Mouse (Mus musculus): ENCODE results near the gene Cdc45. TPM values are rescaled to one million over a fixed set of nuclear protein-coding genes. Genes with fewer than 3 reads are reported as not detected.

Gene Cdc45
- polyA plus RNA-seq, 1 experiment from 2014 or later: 82.9 TPM

DNA sequence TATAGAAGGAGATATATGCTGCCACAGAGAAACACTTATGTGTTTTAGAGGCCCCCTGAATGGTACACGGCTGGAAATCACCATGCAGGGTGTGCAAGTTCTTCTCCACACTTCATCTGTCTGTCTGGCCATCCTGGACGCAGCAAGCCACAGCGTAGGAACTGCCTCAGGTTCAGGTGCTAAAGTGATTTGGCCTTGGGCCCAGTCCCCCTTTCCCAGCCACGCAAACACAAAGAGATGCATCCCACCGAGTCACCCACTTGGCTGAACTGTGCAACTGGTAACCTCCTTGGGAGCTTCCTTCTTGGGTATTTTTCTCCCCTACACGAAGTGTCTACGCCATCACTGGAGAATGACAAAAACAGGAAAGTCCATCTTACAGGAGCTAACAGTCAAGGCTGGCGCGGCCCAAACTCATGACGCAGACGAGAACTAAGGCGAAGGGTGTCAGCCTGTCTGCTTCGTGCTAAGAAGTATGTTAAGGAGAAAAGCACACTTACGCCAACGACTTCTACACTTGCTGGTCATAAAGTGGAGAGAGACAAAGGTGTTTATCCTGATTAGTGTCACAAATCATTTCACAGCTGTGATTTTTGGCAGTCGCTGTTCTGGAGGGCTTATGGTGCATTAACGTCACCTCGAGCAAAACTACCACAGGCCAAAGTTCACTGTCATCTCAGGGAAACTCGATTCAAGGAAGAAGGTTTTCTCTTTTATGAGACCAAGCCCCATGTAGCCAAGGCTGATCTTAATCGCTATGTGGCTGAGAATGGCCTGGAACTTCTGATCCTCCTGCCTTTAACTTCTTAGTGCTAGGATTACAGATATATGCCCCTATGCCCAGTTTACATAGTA lies 65.3 kb downstream of the Cdc45 start:
- H3K4me1 ChIP-seq: no peaks in the 10 kb centered on the region
- H3K36me3 ChIP-seq: no peaks in the 10 kb centered on the region
- H3K4me3 ChIP-seq: no peak overlapping the region
- no peak for DNase-seq (ENCODE audit: low spot score)
- no peak overlapping the region for H3K27ac ChIP-seq
- H3K9me3 ChIP-seq (replicated peaks): no peaks in the 10 kb centered on the region
- WGBS: 82% methylated on average over 20 of the region's 20 CpGs
- no peaks in the 10 kb centered on the region for H3K27me3 ChIP-seq (ENCODE audit: low read depth, poor library complexity, severe bottlenecking)

DNA sequence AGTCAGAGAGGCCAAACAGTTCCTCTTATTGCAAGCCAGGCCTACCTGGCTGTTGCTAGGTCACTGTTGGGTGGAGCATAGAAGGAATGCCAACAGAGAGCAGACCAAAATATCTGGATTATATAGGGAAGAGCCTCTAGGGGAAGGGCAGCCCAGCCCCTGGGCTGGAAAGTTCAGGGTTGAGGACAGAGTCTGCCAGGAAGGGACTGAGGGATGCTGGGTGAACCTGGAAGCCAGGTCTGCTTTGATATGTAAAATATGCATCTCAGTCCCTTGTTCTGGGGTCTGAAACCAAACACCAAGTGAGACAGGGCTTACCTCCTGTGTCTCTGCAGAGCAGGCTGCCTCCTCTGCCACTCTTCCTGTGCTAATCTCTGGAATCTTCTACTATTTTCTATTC lies 73.5 kb downstream of the Cdc45 start:
- no peaks in the 10 kb centered on the region for H3K9me3 ChIP-seq (replicated peaks)
- H3K27ac ChIP-seq: no peak overlapping the region
- H3K4me3 ChIP-seq: no peak overlapping the region
- H3K27me3 ChIP-seq (ENCODE audit: low read depth, poor library complexity, severe bottlenecking): no peaks in the 10 kb centered on the region; the same call in 1 of the 2 replicates
- peaks cover 10% of the 10 kb centered on the region for H3K4me1 ChIP-seq
- DNase-seq (ENCODE audit: low spot score): no peak
- H3K36me3 ChIP-seq: no peaks in the 10 kb centered on the region

DNA sequence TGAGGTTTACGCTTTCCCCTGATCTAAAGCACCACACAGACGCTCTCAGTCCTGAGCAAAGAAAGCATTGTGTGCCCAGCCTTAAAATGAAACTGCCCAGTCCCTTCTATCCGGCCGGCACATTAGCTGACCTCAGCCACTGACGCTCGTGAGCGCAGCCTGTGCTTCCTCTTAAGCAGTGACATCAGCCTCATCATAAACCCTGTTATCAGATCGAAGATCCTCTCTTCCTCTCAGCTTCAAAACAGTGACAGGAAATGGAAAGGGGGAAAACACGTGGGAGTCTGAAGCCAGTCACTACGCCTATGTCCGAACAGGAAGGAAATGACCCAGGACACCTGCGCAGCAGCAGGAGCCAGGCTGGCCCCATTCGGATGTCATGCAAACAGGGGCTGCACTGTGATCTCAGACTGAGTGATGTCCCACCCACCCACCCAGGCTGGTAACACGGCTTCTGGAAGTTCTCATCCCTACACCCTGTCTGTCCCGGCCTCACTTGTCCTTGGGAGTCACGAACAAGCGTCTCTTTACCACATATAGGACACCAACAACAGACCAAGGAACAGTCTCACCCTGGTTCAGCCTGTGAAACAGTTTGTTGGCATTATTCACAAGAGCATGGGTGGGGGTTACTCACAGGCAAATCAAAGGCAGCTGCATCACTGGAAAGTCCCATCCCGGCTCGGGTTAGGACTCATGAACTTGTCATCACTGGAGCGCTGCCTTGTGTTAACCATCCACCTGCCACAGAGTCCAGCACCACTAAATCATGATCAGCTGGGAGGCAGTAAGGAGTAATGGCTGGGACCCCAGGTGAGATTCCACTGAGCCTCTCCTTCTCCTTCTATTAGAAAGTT lies 78.5 kb downstream of the Cdc45 start:
- H3K4me1 ChIP-seq: peaks cover 10% of the 10 kb centered on the region
- H3K36me3 ChIP-seq: no peaks in the 10 kb centered on the region
- H3K9me3 ChIP-seq (replicated peaks): no peaks in the 10 kb centered on the region
- no peak for DNase-seq (ENCODE audit: low spot score)
- WGBS: 59% methylated on average over 20 of the region's 20 CpGs
- no peak overlapping the region for H3K4me3 ChIP-seq
- H3K27me3 ChIP-seq (ENCODE audit: low read depth, poor library complexity, severe bottlenecking): no peaks in the 10 kb centered on the region; the same call in 1 of the 2 replicates
- H3K27ac ChIP-seq: no peak overlapping the region

DNA sequence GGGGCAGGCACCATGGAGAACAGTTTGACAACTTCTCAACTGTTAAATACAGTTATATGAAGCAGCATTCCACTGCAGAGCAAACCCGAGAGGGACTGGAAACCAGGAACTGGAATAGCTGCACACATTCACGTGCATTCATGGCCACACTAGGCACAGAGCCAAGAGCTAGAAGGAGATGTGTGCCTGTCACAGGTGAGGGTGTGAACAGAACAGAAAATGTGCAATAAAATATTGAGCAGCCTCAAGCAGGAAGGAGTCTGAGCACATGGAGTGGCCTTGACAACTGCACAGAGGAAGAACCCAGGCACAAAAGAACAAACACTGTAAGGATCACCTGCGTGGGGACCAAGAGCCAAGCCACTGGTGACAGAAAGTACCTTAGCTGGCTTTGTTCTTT lies 81.1 kb downstream of the Cdc45 start:
- H3K4me3 ChIP-seq: no peak overlapping the region
- no peaks in the 10 kb centered on the region for H3K9me3 ChIP-seq (replicated peaks)
- H3K36me3 ChIP-seq: no peaks in the 10 kb centered on the region
- no peak for DNase-seq (ENCODE audit: low spot score)
- no peak overlapping the region for H3K27ac ChIP-seq
- no peaks in the 10 kb centered on the region for H3K27me3 ChIP-seq (ENCODE audit: low read depth, poor library complexity, severe bottlenecking)
- H3K4me1 ChIP-seq: peaks cover 8% of the 10 kb centered on the region
- 86% methylated on average over 3 of the region's 3 CpGs for WGBS

Other genes with a start within 250 kb of the Cdc45 start
- 1.1 and 1.7 TPM in 2 replicates for gene Tbx1, start 221.3 kb downstream of the Cdc45 start, polyA plus RNA-seq (2016; fragmentation: Nextera tagmentation; extraction: Ambion mirVana)
- 1.8 and 2.8 TPM in 2 replicates for gene Gp1bb, start 189.6 kb downstream of the Cdc45 start, polyA plus RNA-seq (2016; fragmentation: Nextera tagmentation; extraction: Ambion mirVana)
- 2.3 and 4.7 TPM in 2 replicates for gene Gm49601, start 185.6 kb downstream of the Cdc45 start, polyA plus RNA-seq (2016; fragmentation: Nextera tagmentation; extraction: Ambion mirVana)
- gene Sept5, start 182.0 kb downstream of the Cdc45 start, polyA plus RNA-seq (2016; fragmentation: Nextera tagmentation; extraction: Ambion mirVana): 19.4 and 29.1 TPM in 2 replicates
- 18.7 and 21.4 TPM in 2 replicates for gene Cldn5, start 35.1 kb downstream of the Cdc45 start, polyA plus RNA-seq (2016; fragmentation: Nextera tagmentation; extraction: Ambion mirVana)
- 99.3 and 118 TPM in 2 replicates for gene Ufd1, start 208 bp downstream of the Cdc45 start, polyA plus RNA-seq (2016; fragmentation: Nextera tagmentation; extraction: Ambion mirVana)
- gene 2510002D24Rik, start 24.6 kb upstream of the Cdc45 start, polyA plus RNA-seq (2016; fragmentation: Nextera tagmentation; extraction: Ambion mirVana): 35.9 and 39.8 TPM in 2 replicates
- gene Gm28539, start 24.6 kb upstream of the Cdc45 start, polyA plus RNA-seq (2016; fragmentation: Nextera tagmentation; extraction: Ambion mirVana): not detected in 2 replicates
- 129 and 146 TPM in 2 replicates for gene Mrpl40, start 64.9 kb upstream of the Cdc45 start, polyA plus RNA-seq (2016; fragmentation: Nextera tagmentation; extraction: Ambion mirVana)
- 23.3 and 25.6 TPM in 2 replicates for gene Hira, start 65.0 kb upstream of the Cdc45 start, polyA plus RNA-seq (2016; fragmentation: Nextera tagmentation; extraction: Ambion mirVana)